Mouse (Mus musculus): ENCODE measurements around the gene Itga4. TPM values are rescaled to one million over a fixed set of nuclear protein-coding genes. Genes with fewer than 3 reads are reported as not detected.

Gene Itga4
- 1.6 TPM in 1 of 2 replicates, not detected in the other for polyA plus RNA-seq (2012; ENCODE audit: insufficient read depth, low replicate concordance)

DNA sequence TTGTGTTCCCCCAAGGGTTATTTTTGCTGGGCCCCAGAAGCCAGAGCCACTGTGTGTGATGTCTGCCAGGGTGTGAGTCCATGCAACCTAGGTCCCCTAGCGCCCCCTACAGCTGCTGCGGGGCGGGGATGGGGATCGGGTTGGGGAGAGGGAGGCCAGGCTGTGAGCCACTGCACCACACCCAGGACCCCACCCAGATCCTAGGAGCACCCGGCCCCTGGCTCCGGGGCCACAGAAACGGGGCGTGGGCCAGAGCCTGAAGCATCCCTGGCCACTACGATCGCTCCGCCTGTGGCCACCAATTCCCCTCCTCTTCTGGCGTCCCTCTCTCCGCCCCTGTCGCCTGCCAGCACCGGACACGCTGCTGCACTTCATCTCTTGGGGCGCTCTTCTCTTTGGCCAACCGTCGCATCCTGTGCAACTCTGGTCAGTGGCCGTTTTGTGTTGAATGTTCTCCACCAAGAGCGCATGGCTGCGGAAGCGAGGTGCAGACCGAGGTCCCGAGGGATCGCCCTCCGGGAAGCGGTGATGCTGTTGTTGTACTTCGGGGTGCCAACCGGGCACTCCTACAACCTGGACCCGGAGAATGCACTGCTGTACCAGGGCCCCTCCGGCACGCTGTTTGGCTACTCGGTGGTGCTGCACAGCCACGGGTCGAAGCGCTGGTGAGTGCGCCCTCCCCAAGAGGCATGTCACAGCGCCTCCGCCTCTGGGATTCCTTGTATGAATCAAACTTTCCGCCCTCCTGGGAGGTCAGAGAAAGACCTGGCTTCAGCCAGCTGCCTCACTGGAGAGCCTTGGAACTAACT lies at the start of gene Itga4:
Gene Itga4 (plus strand): TSS at position 235 of the 809 bp plus-strand sequence.
- H3K4me1 ChIP-seq: peaks cover 77% of the 10 kb centered on the region
- H3K36me3 ChIP-seq (replicated peaks; ENCODE audit: low read length): no peaks in the 10 kb centered on the region
- no peaks in the 10 kb centered on the region for H3K9me3 ChIP-seq
- no peaks in the 10 kb centered on the region for H3K27me3 ChIP-seq (replicated peaks)
- TF ChIP-seq GATA1 (IDR thresholded peaks at IDR 0.05; ENCODE audit: borderline replicate concordance, low read length): no peak
- H3K4me3 ChIP-seq (replicated peaks): peak within 1 kb of the TSS; percentile 98

DNA sequence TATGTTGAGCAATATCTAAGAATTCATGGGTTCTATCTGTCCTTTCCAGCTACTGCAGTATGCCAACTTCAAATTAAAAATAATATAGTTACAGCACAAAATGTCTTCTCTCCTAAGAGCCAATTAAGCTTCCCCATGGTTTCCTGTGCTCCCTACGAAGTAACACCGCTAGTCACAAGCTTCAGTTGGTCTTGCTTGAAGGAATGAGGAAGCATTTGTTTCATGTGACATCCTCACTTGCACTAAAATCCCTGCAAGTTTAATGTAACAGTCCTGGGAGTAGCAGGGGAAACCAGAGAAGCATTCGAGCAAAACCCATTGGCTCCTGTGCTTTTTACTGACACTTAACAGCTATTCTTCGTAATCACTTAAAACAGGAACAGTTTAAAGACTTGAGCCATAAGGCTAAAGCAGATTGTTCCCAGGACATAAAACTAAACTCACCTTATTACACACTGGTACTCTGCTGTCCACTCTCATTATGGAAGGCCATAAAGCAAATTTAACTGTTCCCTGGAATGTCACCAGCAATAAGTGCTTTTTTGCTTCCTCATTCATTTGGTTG lies 49.0 kb upstream of the Itga4 start:
- H3K4me1 ChIP-seq: peaks cover 3% of the 10 kb centered on the region; the same call in 1 of the 2 replicates
- H3K4me3 ChIP-seq (replicated peaks): no peak overlapping the region
- H3K9me3 ChIP-seq: no peaks in the 10 kb centered on the region
- TF ChIP-seq FLI1 (IDR thresholded peaks at IDR 0.05; ENCODE audit: low read length) (no peak), GATA1 (IDR thresholded peaks at IDR 0.05; ENCODE audit: borderline replicate concordance, low read length) (no peak)
- H3K36me3 ChIP-seq (replicated peaks; ENCODE audit: low read length): no peaks in the 10 kb centered on the region
- H3K27me3 ChIP-seq (replicated peaks): no peaks in the 10 kb centered on the region

DNA sequence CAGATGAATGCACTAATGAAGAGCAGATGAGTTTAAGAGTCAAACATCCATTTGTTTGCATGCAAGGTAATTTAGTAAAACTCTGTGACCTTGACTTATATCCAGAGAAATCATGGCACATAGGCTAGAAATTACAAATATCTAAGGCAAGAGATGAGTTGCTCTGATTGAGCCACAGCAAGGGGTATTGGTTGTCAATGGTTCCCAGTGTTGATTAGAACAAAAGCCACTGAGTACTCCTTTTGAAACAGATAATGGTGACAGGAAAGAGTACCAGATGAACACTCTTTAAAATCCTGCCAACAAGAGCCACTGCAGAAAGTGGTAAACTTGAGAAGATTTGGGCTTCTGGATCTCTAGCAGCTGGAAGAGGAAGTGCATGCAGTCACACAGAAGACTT lies 40.2 kb upstream of the Itga4 start:
- H3K36me3 ChIP-seq (replicated peaks; ENCODE audit: low read length): no peaks in the 10 kb centered on the region

DNA sequence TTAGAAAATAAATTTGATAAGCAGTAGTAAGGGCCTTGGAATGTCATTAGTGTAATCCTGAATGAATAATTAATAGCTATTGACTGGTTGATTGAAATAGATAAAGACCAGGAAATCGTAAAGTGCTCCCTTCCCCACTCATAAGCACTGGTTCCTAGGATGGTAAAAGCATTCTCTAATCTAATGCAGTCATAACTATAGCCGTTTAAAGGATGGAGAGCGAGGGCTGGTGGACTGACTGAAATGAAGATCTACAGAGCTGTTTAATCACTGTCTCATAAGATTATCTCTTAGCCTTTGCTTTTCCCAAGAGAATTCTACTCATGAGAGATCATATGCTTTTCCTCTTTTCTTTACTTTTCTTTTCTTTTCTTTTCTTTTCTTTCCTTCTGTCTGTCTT lies 39.7 kb upstream of the Itga4 start:
- Histone ChIP-seq H3K36me3 (replicated peaks; ENCODE audit: low read length) (no peaks in the 10 kb centered on the region), H3K4me1 (no peaks in the 10 kb centered on the region), H3K27me3 (replicated peaks) (no peaks in the 10 kb centered on the region), H3K4me3 (replicated peaks) (no peak overlapping the region), H3K9me3 (no peaks in the 10 kb centered on the region)
- TF ChIP-seq FLI1 (IDR thresholded peaks at IDR 0.05; ENCODE audit: low read length): no peak
- TF ChIP-seq GATA1 (IDR thresholded peaks at IDR 0.05; ENCODE audit: borderline replicate concordance, low read length): no peak

More for the DNA sequence above, 40.2 kb upstream of the Itga4 start:
- TF ChIP-seq GATA1 (IDR thresholded peaks at IDR 0.05; ENCODE audit: borderline replicate concordance, low read length) (no peak), FLI1 (IDR thresholded peaks at IDR 0.05; ENCODE audit: low read length) (no peak)
- no peak overlapping the region for H3K4me3 ChIP-seq (replicated peaks)
- H3K27me3 ChIP-seq (replicated peaks): no peaks in the 10 kb centered on the region
- no peaks in the 10 kb centered on the region for H3K9me3 ChIP-seq
- H3K4me1 ChIP-seq: no peaks in the 10 kb centered on the region

DNA sequence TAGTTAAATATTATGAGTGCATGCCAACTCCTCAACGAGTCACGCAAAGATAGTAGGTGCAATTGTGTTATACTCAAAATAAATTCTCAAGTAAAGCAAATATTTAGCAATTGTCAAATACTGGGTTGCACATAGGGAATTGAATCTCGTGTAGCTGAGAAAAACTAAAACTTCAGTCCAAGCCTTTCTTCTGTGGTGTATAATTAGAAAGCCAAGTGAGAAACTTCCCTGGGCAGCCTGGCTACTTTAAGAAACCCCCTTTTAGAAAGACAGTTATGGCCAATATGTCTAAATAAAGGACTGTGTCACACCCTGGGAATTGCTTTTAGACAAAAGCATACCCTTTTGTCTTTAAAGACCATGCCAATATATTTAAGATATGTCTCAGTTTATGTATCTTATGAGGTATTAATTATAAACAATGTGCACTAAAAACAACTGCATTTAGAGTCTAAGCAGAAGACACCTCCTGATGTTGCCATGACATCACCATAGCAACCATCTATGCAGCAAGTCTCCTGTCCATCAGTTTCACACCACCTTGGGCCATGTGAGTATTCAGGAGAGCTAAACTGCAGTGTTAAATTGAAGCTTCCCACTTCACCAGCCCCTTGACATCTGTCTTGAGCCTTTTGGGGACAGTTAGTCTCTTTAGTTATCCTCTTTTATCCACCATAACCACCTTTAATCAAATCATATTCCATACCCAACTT lies 30.4 kb upstream of the Itga4 start:
- TF ChIP-seq GATA1 (IDR thresholded peaks at IDR 0.05; ENCODE audit: borderline replicate concordance, low read length) (no peak), FLI1 (IDR thresholded peaks at IDR 0.05; ENCODE audit: low read length) (no peak)
- H3K27me3 ChIP-seq (replicated peaks): no peaks in the 10 kb centered on the region
- H3K36me3 ChIP-seq (replicated peaks; ENCODE audit: low read length): no peaks in the 10 kb centered on the region

DNA sequence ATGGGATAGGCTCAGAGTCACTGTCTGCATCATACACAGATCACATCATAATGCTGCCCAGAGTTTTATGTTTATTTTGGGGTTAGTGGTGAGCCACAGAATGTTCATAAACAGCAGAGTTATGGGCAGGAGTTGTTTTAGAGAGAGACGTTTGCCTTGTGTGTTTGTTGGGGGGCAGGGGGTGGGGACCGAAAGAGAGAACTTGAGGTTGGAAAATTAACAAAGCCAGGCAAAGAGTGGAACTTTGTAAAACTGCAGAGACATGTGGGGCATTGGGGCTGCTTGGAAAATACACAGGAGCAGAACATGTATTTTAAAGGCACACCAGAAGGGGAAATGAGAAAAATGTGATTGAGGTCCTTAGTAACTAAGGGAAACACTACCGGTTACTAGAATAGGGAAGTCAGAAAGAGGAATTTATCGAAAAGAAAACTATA lies 27.4 kb upstream of the Itga4 start:
- Histone ChIP-seq H3K4me3 (replicated peaks) (no peak overlapping the region), H3K4me1 (peaks cover 8% of the 10 kb centered on the region), H3K36me3 (replicated peaks; ENCODE audit: low read length) (no peaks in the 10 kb centered on the region), H3K27me3 (replicated peaks) (no peaks in the 10 kb centered on the region), H3K9me3 (peaks cover 9% of the 10 kb centered on the region)
- TF ChIP-seq GATA1 (IDR thresholded peaks at IDR 0.05; ENCODE audit: borderline replicate concordance, low read length): no peak
- no peak for TF ChIP-seq FLI1 (IDR thresholded peaks at IDR 0.05; ENCODE audit: low read length)

More for the DNA sequence above, 30.4 kb upstream of the Itga4 start:
- Histone ChIP-seq H3K9me3 (peaks cover under 1% of the 10 kb centered on the region; the same call in 1 of the 2 replicates), H3K4me1 (peaks cover 8% of the 10 kb centered on the region), H3K4me3 (replicated peaks) (no peak overlapping the region)

DNA sequence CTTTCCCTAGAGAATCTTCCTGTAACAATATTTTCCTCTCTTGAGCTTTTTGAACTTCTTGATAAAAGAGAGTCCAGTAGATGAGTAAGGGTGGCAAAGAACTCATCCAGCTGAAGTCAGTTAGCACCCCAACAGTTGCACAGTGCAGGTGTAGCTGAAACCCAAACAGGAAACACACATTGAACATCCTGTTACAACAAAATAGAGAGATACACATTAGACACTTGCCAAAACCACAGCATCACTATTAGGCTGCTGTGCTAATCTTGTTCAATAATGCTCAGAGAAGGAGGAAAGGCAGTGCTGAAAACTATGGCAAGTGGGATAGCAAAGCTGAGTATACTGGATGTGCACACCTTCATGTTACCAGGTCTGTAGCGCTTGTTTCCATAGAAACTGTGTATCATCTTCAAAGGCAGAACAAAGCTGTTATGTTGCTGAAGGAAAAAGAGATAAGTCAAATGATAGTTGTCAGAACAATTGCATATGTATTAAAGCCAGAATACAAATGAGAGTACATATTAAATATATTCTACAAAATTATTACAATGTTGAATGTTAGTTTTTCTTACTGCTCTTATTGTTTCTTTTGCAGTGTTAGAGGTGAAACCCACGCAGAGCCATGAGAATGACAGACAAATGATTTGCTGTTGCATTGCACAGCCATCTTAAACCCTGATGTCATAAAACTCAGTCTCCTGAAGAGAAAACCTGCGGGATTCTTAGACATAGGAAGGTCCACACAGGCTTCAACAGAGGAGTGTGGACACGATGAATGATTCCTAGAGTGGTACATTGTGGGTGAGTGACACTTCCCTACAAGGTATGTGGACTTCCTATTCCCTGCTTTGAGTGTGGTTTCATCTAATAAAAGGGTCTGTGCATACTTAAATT lies 23.9 kb upstream of the Itga4 start:
- TF ChIP-seq GATA1 (IDR thresholded peaks at IDR 0.05; ENCODE audit: borderline replicate concordance, low read length): no peak
- TF ChIP-seq FLI1 (IDR thresholded peaks at IDR 0.05; ENCODE audit: low read length): no peak
- Histone ChIP-seq H3K4me3 (replicated peaks) (no peak overlapping the region), H3K27me3 (replicated peaks) (no peaks in the 10 kb centered on the region), H3K9me3 (peaks cover 9% of the 10 kb centered on the region), H3K36me3 (replicated peaks; ENCODE audit: low read length) (no peaks in the 10 kb centered on the region), H3K4me1 (peaks cover 8% of the 10 kb centered on the region)

DNA sequence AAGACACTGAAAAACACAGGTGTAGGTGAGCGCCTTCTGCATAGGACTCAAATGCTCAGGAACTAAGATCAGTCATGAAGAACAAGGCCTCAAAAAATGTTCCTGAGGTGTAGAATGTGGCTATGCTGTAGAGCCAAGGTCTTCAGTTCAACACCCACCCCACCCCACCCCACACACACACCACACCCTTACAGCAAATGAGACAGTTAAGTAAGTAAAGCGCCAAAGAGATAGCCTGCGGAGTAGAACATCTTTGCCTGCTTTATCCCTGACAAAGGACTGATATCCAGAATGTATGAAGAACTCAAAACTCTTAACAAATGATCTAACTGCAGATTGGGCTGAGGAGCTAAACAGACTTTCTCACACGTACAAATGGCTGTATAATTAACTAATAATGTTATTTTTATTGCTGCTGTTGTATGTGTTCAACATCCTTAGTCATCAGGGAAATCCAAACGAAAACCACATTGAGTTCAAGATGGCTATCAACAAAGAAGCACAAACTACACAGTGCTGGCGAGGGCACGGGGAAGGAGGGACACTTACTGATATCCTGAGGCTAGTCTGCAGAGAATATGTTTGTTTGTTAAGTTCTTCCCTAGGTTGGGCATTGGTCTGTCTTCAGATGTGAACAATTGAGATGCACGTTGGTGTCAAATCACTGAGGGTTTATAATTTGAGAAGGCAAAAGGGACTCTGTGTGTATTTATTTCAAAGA lies 19.3 kb upstream of the Itga4 start:
- TF ChIP-seq GATA1 (IDR thresholded peaks at IDR 0.05; ENCODE audit: borderline replicate concordance, low read length): no peak
- no peaks in the 10 kb centered on the region for H3K4me1 ChIP-seq
- no peak overlapping the region for H3K4me3 ChIP-seq (replicated peaks)
- H3K27me3 ChIP-seq (replicated peaks): no peaks in the 10 kb centered on the region
- no peaks in the 10 kb centered on the region for H3K36me3 ChIP-seq (replicated peaks; ENCODE audit: low read length)
- no peaks in the 10 kb centered on the region for H3K9me3 ChIP-seq
